Mouse (Mus musculus): Measurements from ENCODE around the gene Clec4b2. TPM values are rescaled to one million over a fixed set of nuclear protein-coding genes. Genes with fewer than 3 reads are reported as not detected.
"Not testable (repeated sequence)": the region's sequence is repeated elsewhere in the genome, so short reads cannot be mapped to it uniquely, and the experiment has no call there.

Gene Clec4b2
- polyA plus RNA-seq (2012; ENCODE audit: insufficient read depth, insufficient read length, low replicate concordance, missing spikeins): not detected in 2 replicates

DNA sequence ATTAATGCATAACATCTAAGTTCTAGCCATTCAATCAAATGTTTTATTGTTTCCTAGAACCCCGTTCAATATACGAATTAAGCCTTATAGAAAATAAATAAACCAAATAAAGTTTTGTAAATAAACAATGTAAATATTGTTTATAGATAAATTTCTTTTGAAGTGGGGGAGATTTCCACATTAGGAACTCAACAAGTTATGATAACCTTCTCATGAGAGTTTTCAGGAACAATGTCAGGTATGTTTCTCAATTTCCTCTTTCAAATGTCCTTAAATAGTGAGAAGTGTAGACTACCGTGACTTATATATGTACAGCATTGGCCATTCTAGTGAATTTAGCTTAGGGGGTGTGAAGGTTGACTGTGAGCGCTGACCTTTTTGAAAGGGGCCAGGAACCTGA, at the start of gene Clec4b2:
Clec4b2 (plus strand) TSS at position 301 of the 400 bp plus-strand sequence.
- no peak within 1 kb of the TSS for H3K4me3 ChIP-seq (ENCODE audit: insufficient read depth, low read depth, low read length)
- TF ChIP-seq POLR2A (IDR thresholded peaks at IDR 0.05; ENCODE audit: insufficient read depth, low read depth, low read length) (no peak), CTCF (IDR thresholded peaks at IDR 0.05; ENCODE audit: insufficient read depth, low read depth, low read length) (no peak)
- H3K4me1 ChIP-seq (ENCODE audit: control insufficient read depth, insufficient read depth, low read length): no peaks in the 10 kb centered on the region
- 91% methylated on average over 4 of the region's 4 CpGs for WGBS
- H3K27ac ChIP-seq (ENCODE audit: insufficient read depth, low read depth, low read length): no peak within 1 kb of the TSS

DNA sequence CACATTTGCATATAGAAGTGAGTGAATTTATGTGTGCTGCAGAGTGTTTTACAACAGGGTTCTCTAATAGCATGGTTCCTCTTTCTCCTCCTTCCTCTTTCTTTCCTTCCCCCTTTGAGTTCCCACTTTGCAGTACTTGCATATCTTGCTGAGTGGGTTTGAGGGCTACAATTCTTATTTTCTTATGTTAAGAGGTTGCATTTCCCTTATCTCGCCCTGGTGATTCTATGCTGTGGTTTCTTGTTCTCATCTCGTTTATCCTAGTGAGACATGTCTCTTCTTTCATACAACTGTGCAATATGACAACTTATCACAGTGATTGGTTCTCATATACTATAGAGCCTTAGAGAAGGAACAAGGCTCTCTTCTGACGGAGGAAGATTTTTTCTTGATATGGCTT, 49.5 kb upstream of the Clec4b2 start:
- Histone ChIP-seq H3K4me1 (ENCODE audit: control insufficient read depth, insufficient read depth, low read length) (no peaks in the 10 kb centered on the region), H3K4me3 (ENCODE audit: insufficient read depth, low read depth, low read length) (no peak overlapping the region), H3K27ac (ENCODE audit: insufficient read depth, low read depth, low read length) (no peak overlapping the region)
- 73% methylated on average over 3 of the region's 3 CpGs for WGBS
- TF ChIP-seq CTCF (IDR thresholded peaks at IDR 0.05; ENCODE audit: insufficient read depth, low read depth, low read length) (no peak), POLR2A (IDR thresholded peaks at IDR 0.05; ENCODE audit: insufficient read depth, low read depth, low read length) (no peak)

DNA sequence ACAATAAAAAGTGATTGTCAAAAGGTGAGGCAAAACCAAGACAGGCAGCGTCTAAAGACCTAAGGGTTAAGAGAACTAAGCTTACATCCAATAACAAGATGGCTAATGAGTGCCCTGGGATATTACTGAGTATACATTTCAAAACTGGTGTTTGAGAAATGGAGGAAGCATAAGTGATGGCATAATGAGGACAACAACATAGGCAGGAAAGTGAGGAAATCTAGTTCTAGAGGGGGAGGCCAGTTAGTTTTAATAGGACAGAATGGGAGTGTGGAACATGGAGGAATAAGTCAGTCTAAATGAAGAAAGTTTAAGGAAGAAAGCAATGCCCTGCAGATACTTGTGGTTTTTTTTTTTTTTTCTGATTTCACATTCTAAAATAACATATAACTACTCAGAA, 45.5 kb upstream of the Clec4b2 start:
- TF ChIP-seq CTCF (IDR thresholded peaks at IDR 0.05; ENCODE audit: insufficient read depth, low read depth, low read length) (no peak), POLR2A (IDR thresholded peaks at IDR 0.05; ENCODE audit: insufficient read depth, low read depth, low read length) (no peak)
- Histone ChIP-seq H3K4me3 (ENCODE audit: insufficient read depth, low read depth, low read length) (no peak overlapping the region), H3K27ac (ENCODE audit: insufficient read depth, low read depth, low read length) (no peak overlapping the region), H3K4me1 (ENCODE audit: control insufficient read depth, insufficient read depth, low read length) (no peaks in the 10 kb centered on the region)
- 63% methylated on average over 1 of the region's 1 CpGs for WGBS

DNA sequence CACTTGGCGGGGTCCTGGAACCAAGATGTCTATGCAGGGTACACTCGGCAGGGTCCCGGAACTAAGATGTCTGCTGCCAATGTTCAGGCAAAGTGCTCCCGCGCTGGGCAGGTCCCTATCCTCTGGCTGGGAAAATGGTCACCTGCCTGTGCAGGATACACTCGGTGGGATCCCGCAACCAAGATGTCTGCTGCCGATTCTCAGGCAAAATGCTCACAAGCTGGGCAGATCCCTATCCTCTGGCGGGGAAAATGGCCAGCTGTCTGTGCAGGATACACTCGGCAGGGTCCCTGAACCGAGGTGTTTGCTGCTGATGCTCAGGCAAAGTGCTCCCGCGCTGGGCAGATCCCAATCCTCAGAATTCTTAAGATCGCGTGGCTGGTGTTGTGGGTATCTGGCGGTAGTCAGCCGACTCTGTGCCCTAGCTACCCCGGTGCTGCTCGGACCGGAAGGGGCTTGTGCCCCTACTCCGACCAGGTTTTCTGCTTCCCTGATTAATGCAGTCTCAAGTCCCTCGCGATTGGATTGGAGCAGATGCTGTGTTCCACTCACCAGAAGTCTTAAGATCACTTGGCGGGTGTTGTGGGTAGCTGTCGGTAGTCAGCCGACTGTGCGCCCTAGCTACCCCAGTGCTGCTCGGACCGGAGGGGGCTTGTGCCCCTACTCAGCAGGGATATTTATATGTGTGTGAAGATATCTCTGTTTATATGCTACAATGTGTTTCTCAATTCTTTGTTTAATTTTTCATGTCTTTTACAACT, 34.7 kb upstream of the Clec4b2 start:
- H3K4me3 ChIP-seq (ENCODE audit: insufficient read depth, low read depth, low read length); H3K27ac ChIP-seq (ENCODE audit: insufficient read depth, low read depth, low read length); H3K4me1 ChIP-seq (ENCODE audit: control insufficient read depth, insufficient read depth, low read length): not testable (repeated sequence)
- 75% methylated on average over 29 of the region's 29 CpGs for WGBS

DNA sequence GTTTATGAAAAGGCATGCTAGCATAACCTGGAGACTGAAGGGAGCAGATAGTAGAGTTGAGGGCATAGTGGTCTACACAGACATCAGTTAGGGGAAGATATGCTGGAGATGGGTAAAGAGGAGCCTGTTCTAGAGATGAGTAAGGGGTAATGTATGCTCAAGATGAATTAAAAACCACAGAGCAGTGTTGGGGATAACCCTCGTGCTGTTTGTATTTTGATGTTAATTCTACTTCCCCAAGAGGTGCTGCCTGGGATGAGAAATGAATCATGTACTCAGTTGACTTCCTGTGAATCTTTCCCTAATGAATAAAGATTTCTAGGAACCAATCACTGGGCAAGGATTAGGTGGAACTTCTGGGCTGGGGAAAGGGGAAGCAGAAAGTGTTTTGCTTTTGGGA, 2.6 kb upstream of the Clec4b2 start:
- H3K4me3 ChIP-seq (ENCODE audit: insufficient read depth, low read depth, low read length): no peak overlapping the region
- TF ChIP-seq CTCF (IDR thresholded peaks at IDR 0.05; ENCODE audit: insufficient read depth, low read depth, low read length): no peak
- TF ChIP-seq POLR2A (IDR thresholded peaks at IDR 0.05; ENCODE audit: insufficient read depth, low read depth, low read length): no peak
- no peaks in the 10 kb centered on the region for H3K4me1 ChIP-seq (ENCODE audit: control insufficient read depth, insufficient read depth, low read length)
- WGBS: 35% methylated on average over 1 of the region's 1 CpGs
- H3K27ac ChIP-seq (ENCODE audit: insufficient read depth, low read depth, low read length): no peak overlapping the region

DNA sequence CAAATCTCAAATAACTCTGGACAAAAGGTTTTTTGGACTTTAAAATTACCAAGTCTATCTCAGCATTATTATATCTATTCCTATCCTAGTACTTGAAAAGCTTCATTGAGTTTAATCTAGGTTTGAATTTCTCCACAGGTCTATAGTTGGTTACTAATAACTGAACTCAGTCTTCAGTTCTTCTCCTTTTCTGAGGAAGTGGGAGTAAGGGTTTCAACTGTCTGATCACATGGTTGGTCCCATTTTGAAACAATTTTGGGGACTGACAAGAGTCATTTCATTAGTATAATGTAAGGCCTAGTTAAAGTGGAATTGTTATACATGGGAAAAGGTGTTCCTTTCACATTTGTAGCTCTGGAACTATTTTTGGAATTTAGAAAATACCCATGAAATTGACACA, 1.7 kb upstream of the Clec4b2 start:
- no peaks in the 10 kb centered on the region for H3K4me1 ChIP-seq (ENCODE audit: control insufficient read depth, insufficient read depth, low read length)
- no peak overlapping the region for H3K27ac ChIP-seq (ENCODE audit: insufficient read depth, low read depth, low read length)
- TF ChIP-seq POLR2A (IDR thresholded peaks at IDR 0.05; ENCODE audit: insufficient read depth, low read depth, low read length) (no peak), CTCF (IDR thresholded peaks at IDR 0.05; ENCODE audit: insufficient read depth, low read depth, low read length) (no peak)
- H3K4me3 ChIP-seq (ENCODE audit: insufficient read depth, low read depth, low read length): no peak overlapping the region

DNA sequence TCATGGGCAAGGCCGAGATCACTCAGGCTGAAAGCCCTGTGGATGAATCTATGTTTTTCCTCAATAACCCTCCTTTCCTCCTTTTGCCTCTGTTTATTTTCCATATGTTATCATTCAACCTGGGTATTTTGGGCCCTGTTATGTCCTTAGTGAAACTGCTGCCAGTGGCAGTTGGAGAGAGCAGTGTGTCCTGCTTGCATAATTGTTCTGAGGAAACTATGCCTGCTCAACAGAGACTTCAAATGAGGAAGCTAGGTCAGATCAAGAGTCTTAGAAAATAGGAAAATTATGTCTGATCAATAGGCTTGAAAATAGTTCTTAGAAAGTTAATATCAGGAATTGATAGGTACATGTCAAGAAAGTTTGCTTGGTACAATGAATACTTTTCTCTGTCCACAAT, 2.9 kb downstream of the Clec4b2 start:
- Histone ChIP-seq H3K4me1 (ENCODE audit: control insufficient read depth, insufficient read depth, low read length) (no peaks in the 10 kb centered on the region), H3K4me3 (ENCODE audit: insufficient read depth, low read depth, low read length) (no peak overlapping the region), H3K27ac (ENCODE audit: insufficient read depth, low read depth, low read length) (no peak overlapping the region)
- WGBS: 95% methylated on average over 1 of the region's 1 CpGs
- no peak for TF ChIP-seq CTCF (IDR thresholded peaks at IDR 0.05; ENCODE audit: insufficient read depth, low read depth, low read length)
- TF ChIP-seq POLR2A (IDR thresholded peaks at IDR 0.05; ENCODE audit: insufficient read depth, low read depth, low read length): no peak

DNA sequence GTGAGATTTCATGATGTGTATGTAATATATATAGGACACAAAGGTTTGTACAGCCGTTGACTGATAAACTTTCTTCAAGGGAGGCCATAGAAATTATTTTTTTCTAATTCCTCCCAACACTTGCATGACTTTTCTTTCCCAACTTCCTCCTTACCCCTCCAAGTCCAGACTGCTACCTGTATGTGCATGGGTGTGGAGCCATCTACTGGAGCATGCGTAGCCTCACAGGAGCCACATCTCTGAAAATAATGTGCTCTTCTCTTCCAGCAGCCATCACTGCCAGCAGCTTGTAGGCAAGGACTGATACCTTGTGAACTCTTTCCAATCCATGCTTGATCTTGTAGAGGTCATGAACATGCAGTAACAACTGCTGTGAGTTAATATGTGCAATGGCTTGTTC, 12.2 kb downstream of the Clec4b2 start:
- H3K4me1 ChIP-seq (ENCODE audit: control insufficient read depth, insufficient read depth, low read length); H3K4me3 ChIP-seq (ENCODE audit: insufficient read depth, low read depth, low read length); H3K27ac ChIP-seq (ENCODE audit: insufficient read depth, low read depth, low read length): not testable (repeated sequence)
- WGBS: 66% methylated on average over 2 of the region's 2 CpGs

DNA sequence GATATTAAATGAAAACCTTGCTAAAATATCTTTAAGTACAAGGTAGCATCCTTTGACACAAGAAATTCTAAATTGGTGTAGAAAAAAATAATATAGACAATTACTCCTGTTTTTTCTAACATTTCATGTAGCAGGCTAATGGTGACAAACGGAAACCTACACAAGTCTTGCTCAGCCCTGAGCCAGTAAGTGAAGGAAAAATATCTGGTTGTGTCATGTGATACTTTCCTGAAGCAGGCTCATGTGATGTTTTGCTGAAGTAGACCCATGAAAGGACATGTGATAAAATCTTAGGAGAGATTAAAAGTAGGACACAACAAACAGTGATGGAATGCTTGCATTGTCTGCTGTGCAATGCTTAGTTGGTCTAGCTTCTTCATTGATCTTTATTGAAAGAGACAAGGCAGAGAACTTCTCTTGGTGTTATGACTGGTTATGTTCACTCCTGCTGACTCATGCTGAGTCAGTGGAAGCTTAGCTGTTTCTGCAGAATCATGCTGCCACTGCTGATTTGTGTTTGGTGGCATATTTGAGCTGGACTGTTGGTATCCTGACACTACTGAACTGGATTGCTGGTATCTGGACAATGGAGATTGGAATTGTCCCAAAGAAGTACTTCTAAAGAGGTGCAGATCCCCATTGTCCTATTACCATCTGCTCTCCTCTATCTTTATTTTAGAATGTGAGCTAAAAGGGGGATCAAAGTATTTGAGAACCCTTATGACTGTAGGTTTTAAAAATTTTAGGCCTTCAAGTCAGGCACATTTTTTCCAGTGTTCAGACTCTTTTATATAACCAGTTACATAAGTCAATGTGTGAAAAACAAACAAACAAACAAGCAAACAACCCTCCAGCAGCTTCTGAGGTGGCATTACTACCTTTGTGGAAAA, 34.7 kb downstream of the Clec4b2 start:
- Histone ChIP-seq H3K27ac (ENCODE audit: insufficient read depth, low read depth, low read length) (no peak overlapping the region), H3K4me3 (ENCODE audit: insufficient read depth, low read depth, low read length) (no peak overlapping the region), H3K4me1 (ENCODE audit: control insufficient read depth, insufficient read depth, low read length) (no peaks in the 10 kb centered on the region)
- TF ChIP-seq POLR2A (IDR thresholded peaks at IDR 0.05; ENCODE audit: insufficient read depth, low read depth, low read length) (no peak), CTCF (IDR thresholded peaks at IDR 0.05; ENCODE audit: insufficient read depth, low read depth, low read length) (no peak)
- WGBS: 85% methylated on average over 1 of the region's 1 CpGs

DNA sequence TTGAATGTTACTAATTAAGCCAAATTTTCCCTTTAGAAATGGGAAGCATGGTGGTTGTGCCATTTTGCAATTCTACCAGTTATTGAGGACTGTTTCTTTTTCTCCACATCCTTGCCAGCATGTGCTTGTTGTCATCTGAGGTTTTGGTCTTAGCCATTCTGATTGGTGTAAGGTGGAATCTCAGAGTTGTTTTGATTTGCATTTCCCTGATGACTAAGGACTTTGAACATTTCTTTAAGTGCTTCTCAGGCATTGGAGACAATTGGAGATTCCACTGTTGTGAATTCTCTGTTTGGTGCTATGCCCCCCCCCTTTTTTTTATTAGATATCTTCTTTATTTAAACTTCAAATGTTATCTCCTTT, 35.4 kb downstream of the Clec4b2 start:
- H3K4me3 ChIP-seq (ENCODE audit: insufficient read depth, low read depth, low read length); H3K27ac ChIP-seq (ENCODE audit: insufficient read depth, low read depth, low read length); H3K4me1 ChIP-seq (ENCODE audit: control insufficient read depth, insufficient read depth, low read length): not testable (repeated sequence)

Measured in olfactory bulb, adult 2 months (tissue).